Mouse (Mus musculus): ENCODE measurements around the gene Stx1b. TPM values are rescaled to one million over a fixed set of nuclear protein-coding genes. Genes with fewer than 3 reads are reported as not detected.

The Stx1b gene
- total and polyA plus RNA-seq, 3 experiments, result 0.08 to 0.31 TPM; not detected in 1

- no peak overlapping the region for H3K9ac ChIP-seq (ENCODE audit: insufficient read depth, low read depth)
- no peak overlapping the region for H3K27ac ChIP-seq (ENCODE audit: insufficient read depth, low read depth)
- in situ Hi-C loops (cut with MboI; ENCODE audit: low pct_ligation_motif_present, low pct_unique_long_range_greater_than_20kb, low sequenced_read_pairs) (loop anchor here (5.0 kb wide), 1 partner anchor 38 kb away; the partner anchor contains the start of gene Setd1a), dilution Hi-C loops (cut with MboI; ENCODE audit: extremely low pct_ligation_motif_present, extremely low pct_unique_long_range_greater_than_20kb, low sequenced_read_pairs) (no loop called here)
- H3K4me1 ChIP-seq (ENCODE audit: control insufficient read depth in 1 of 2, insufficient read depth in 2 of 2), result peaks cover 6 to 29% of the 10 kb centered on the region in 2 experiments
- H3K4me2 ChIP-seq (ENCODE audit: insufficient read depth, low read depth, poor library complexity, severe bottlenecking), result no peak overlapping the region
- H3K79me2 ChIP-seq (replicated peaks; ENCODE audit: control insufficient read depth, extremely low read depth, insufficient read depth, poor library complexity, severe bottlenecking), result no peaks in the 10 kb centered on the region
- no peaks in the 10 kb centered on the region for H3K9me3 ChIP-seq (replicated peaks; ENCODE audit: low read length)
- no peak for DNase-seq (ENCODE audit: extremely low read depth)
- no peaks in the 10 kb centered on the region for H3K27me3 ChIP-seq (replicated peaks)
- no peak overlapping the region for H3K4me3 ChIP-seq (replicated peaks in 1 of 3; ENCODE audit: low read depth in 2 of 3, low read length in 2 of 3, poor library complexity in 1 of 3)
- no peak for TF ChIP-seq CHD2 (IDR thresholded peaks at IDR 0.05; ENCODE audit: low read length)
- TF ChIP-seq CTCF (conservative IDR thresholded peaks at IDR 0.05 in 1 of 2, IDR thresholded peaks at IDR 0.05 in 1 of 2; ENCODE audit: low read depth in 2 of 2, low read length in 2 of 2), result no peak
- TF ChIP-seq NELFE (IDR thresholded peaks at IDR 0.05; ENCODE audit: low read depth, low read length), result no peak
- no peak for TF ChIP-seq MAX (IDR thresholded peaks at IDR 0.05; ENCODE audit: low read length)
- TF ChIP-seq POLR2A (IDR thresholded peaks at IDR 0.05; ENCODE audit: low read depth, low read length), result no peak
- TF ChIP-seq USF2 (conservative IDR thresholded peaks at IDR 0.05; ENCODE audit: low read depth, low read length), result no peak
- no peak for TF ChIP-seq POLR2AphosphoS2 (IDR thresholded peaks at IDR 0.05; ENCODE audit: low read depth, low read length)
- TF ChIP-seq MAZ (IDR thresholded peaks at IDR 0.05; ENCODE audit: low read depth, low read length), result no peak
- no peak for TF ChIP-seq RCOR1 (conservative IDR thresholded peaks at IDR 0.05; ENCODE audit: low read depth, low read length)
- TF ChIP-seq SMC3 (IDR thresholded peaks at IDR 0.05; ENCODE audit: low read depth, low read length), result no peak
- no peak for TF ChIP-seq BHLHE40 (IDR thresholded peaks at IDR 0.05; ENCODE audit: low read depth, low read length)
- TF ChIP-seq ETS1 (conservative IDR thresholded peaks at IDR 0.05; ENCODE audit: low read depth, low read length), result no peak
- TF ChIP-seq KAT2A (IDR thresholded peaks at IDR 0.05; ENCODE audit: insufficient replicate concordance, low read length), result no peak
- no peak for TF ChIP-seq UBTF (IDR thresholded peaks at IDR 0.05; ENCODE audit: low read depth, low read length)
- no peak for TF ChIP-seq TCF12 (IDR thresholded peaks at IDR 0.05; ENCODE audit: low read depth, low read length)
- no peak for TF ChIP-seq ZC3H11A (IDR thresholded peaks at IDR 0.05; ENCODE audit: low read depth, low read length)
- TF ChIP-seq ZMIZ1 (IDR thresholded peaks at IDR 0.05; ENCODE audit: low read depth, low read length), result no peak
- no peak for TF ChIP-seq JUN (IDR thresholded peaks at IDR 0.05; ENCODE audit: insufficient read depth, low read depth, low read length)
- no peaks in the 10 kb centered on the region for H3K36me3 ChIP-seq (replicated peaks in 1 of 2; ENCODE audit: control insufficient read depth in 1 of 2, insufficient read depth in 1 of 2, low read length in 1 of 2)
These were observed 9.2 kb downstream of the Stx1b start for GRCm38 (mm10) chr7:127815116-127815665.

DNA sequence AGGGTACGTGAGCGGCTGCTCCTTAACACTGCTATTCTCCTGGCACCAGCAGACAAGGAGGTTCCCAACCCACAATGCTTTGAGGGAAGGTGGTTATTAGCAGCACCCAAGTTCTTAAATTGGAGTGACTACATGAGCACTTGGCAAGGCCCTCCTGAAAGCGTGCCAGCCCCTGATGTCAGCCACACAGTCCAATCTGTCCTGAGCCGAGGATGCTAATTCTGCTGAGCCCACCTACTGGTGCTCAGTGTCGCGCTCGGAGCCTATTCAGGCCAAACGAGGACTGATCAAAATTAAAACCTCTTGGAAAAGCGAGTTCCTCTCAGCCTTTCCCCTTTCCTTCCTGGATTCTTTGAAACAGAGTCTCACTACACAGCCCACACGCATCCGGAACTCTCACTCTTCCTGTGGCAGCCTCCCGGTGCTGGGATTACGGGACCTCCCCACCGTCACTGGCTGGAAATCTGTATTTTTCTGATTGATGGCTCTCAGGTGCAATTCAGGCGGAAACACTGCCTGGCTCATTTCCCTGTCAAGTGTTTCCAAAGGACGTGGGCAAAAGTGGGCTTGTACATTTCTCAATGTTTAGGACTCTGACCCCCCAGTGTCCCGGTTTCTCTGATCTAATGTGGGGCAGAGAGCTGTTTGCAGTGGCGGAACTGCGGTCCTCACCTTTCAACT, 10.0 kb downstream of the Stx1b start:
- Histone ChIP-seq H3K4me3 (replicated peaks in 1 of 3; ENCODE audit: low read depth in 2 of 3, low read length in 2 of 3, poor library complexity in 1 of 3) (no peak overlapping the region), H3K27me3 (replicated peaks) (no peaks in the 10 kb centered on the region), H3K4me1 (ENCODE audit: control insufficient read depth in 1 of 2, insufficient read depth in 2 of 2) (peaks cover 6 to 29% of the 10 kb centered on the region in 2 experiments), H3K9ac (ENCODE audit: insufficient read depth, low read depth) (no peak overlapping the region), H3K27ac (ENCODE audit: insufficient read depth, low read depth) (no peak overlapping the region), H3K4me2 (ENCODE audit: insufficient read depth, low read depth, poor library complexity, severe bottlenecking) (no peak overlapping the region), H3K79me2 (replicated peaks; ENCODE audit: control insufficient read depth, extremely low read depth, insufficient read depth, poor library complexity, severe bottlenecking) (no peaks in the 10 kb centered on the region), H3K36me3 (replicated peaks in 1 of 2; ENCODE audit: control insufficient read depth in 1 of 2, insufficient read depth in 1 of 2, low read length in 1 of 2) (no peaks in the 10 kb centered on the region), H3K9me3 (replicated peaks; ENCODE audit: low read length) (no peaks in the 10 kb centered on the region)
- DNase-seq (ENCODE audit: extremely low read depth), result no peak
- TF ChIP-seq JUN (IDR thresholded peaks at IDR 0.05; ENCODE audit: insufficient read depth, low read depth, low read length) (no peak), EP300 (IDR thresholded peaks at IDR 0.05; ENCODE audit: low read length) (no peak), MAFK (IDR thresholded peaks at IDR 0.05; ENCODE audit: insufficient replicate concordance, low read length) (no peak), UBTF (IDR thresholded peaks at IDR 0.05; ENCODE audit: low read depth, low read length) (no peak), KAT2A (IDR thresholded peaks at IDR 0.05; ENCODE audit: insufficient replicate concordance, low read length) (no peak), BHLHE40 (IDR thresholded peaks at IDR 0.05; ENCODE audit: low read depth, low read length) (no peak), MAX (IDR thresholded peaks at IDR 0.05; ENCODE audit: low read length) (no peak), ZKSCAN1 (IDR thresholded peaks at IDR 0.05; ENCODE audit: borderline replicate concordance, low read depth, low read length) (no peak), ZNF384 (IDR thresholded peaks at IDR 0.05; ENCODE audit: low read depth, low read length) (no peak), TBP (conservative IDR thresholded peaks at IDR 0.05; ENCODE audit: low read depth, low read length) (no peak), USF1 (IDR thresholded peaks at IDR 0.05; ENCODE audit: low read depth, low read length) (no peak), ELF1 (IDR thresholded peaks at IDR 0.05; ENCODE audit: low read depth, low read length) (no peak)
- dilution Hi-C loops (cut with MboI; ENCODE audit: extremely low pct_ligation_motif_present, extremely low pct_unique_long_range_greater_than_20kb, low sequenced_read_pairs) (no loop called here), in situ Hi-C loops (cut with MboI; ENCODE audit: low pct_ligation_motif_present, low pct_unique_long_range_greater_than_20kb, low sequenced_read_pairs) (no loop called here)

Measured in CH12.LX (cell line).